Mouse (Mus musculus) spleen, adult 2 months (tissue): ENCODE data around the gene Ecpas. TPM values are rescaled to one million over a fixed set of nuclear protein-coding genes. Genes with fewer than 3 reads are reported as not detected.

Experiments used
- DNase-seq, 2 experiments: peaks; one replicate each; pipeline versions ENCODE4 v3.0.0 to v3.0.0-alpha.2; 2012 to 2021; ENCODE audit warnings: low spot score in 2 of 2, low read depth in 1 of 2
- H3K27ac ChIP-seq: fragments of 200-500 bp; 2 replicates; pipeline ENCODE4 v1.5.1; 2012; ENCODE audit warnings: low read length, inconsistent platforms; ENCODE audit not compliant: insufficient read depth
- H3K27me3 ChIP-seq: fragments of 200-500 bp; 2 replicates; pipeline ENCODE4 v1.6.1; 2012; ENCODE audit warnings: mild to moderate bottlenecking, moderate library complexity, low read length, inconsistent platforms; ENCODE audit not compliant: control insufficient read depth, insufficient read depth
- H3K36me3 ChIP-seq: fragments of 200-500 bp; 2 replicates; pipeline ENCODE4 v1.6.1; 2012; ENCODE audit warnings: mild to moderate bottlenecking, low read length, inconsistent platforms; ENCODE audit not compliant: control insufficient read depth, insufficient read depth
- H3K4me1 ChIP-seq: fragments of 200-500 bp; 2 replicates; pipeline ENCODE4 v1.6.1; 2011; ENCODE audit warnings: inconsistent platforms; ENCODE audit not compliant: control insufficient read depth, insufficient read depth, insufficient read length
- H3K4me3 ChIP-seq: fragments of 200-500 bp; 2 replicates; pipeline ENCODE4 v1.5.1; 2011; ENCODE audit warnings: mild to moderate bottlenecking, inconsistent platforms; ENCODE audit not compliant: insufficient read depth, insufficient read length; ENCODE audit errors: extremely low read depth
- CTCF ChIP-seq: fragments of 200-500 bp; IDR thresholded peaks from 2 replicates; pipeline ENCODE4 v1.5.1; 2011; ENCODE audit warnings: mild to moderate bottlenecking, inconsistent platforms; ENCODE audit not compliant: insufficient read depth, insufficient read length, insufficient replicate concordance; ENCODE audit errors: extremely low read depth
- POLR2A ChIP-seq: fragments of 200-500 bp; IDR thresholded peaks from 2 replicates; pipeline ENCODE4 v1.6.1; 2011; ENCODE audit warnings: low read depth, low read length, inconsistent platforms
- WGBS: fragments of 180-500 bp; shearing (Covaris S2); methylation state at CpG from one replicate; pipeline ENCODE4 v1.1.7; 2018; 5-methylcytosine and 5-hydroxymethylcytosine counted together
- polyA plus RNA-seq: library from polyadenylated mRNA; depleted of rRNA; stranded (reverse); fragments of >200 nt; gene quantifications from 2 replicates; pipeline ENCODE4 v1.2.3, GENCODE M21; 2012

Ecpas gene
- polyA plus RNA-seq, 1 experiment: 10.0 TPM

- Histone ChIP-seq H3K27me3 (no peaks in the 10 kb centered on the region), H3K27ac (peak overlapping the region; percentile 96), H3K4me1 (peaks cover 5% of the 10 kb centered on the region), H3K36me3 (no peaks in the 10 kb centered on the region), H3K4me3 (peak overlapping the region; percentile 98)
- TF ChIP-seq POLR2A: no peak
- no peak for TF ChIP-seq CTCF
- WGBS: under 1% methylated on average over 81 of the region's 126 CpGs
- DNase-seq: peak; percentile 23 to 51
These were observed 519 bp downstream of the Ecpas start for GRCm38 (mm10) chr4:58911831-58912628.

DNA sequence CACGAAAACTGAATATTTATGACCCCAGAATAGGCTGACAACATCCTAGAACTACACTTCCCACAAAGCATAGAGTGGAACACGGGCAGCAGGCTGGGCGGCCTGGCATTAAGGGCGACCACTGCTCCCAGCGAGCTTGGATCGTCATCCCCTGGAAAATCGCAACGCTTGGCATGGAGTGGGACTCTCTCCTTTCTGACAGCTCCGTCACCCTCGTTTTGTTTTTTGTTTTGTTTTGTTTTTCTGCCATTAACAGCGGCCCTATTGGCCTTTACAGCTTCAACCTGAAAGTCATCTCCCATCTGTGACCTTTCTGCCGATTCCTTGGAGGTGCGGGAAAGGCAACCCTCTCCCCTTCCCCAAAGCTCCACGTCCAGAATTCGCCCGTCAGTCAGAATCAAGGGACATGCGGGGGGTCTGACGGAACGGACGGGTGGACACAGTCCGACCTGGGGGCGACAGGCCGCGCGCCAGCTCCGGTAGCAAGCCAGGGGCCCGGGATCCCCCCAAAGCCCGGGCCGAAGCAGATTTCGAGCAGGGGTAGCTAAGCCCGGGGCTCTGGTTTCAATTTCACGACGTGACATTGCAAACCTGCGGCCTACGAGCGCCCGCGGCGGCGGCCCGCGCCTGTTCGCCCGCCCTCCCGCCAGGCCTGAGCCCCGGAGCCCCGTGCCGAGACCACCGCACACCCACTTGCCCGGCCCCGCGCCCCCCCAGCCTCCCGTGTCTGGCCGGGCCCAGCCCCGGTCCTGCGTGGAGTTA, 1.3 kb downstream of the Ecpas start:
- Histone ChIP-seq H3K27me3 (no peaks in the 10 kb centered on the region), H3K4me3 (peak overlapping the region; percentile 98), H3K4me1 (peaks cover 5% of the 10 kb centered on the region), H3K36me3 (no peaks in the 10 kb centered on the region), H3K27ac (peak overlapping the region; percentile 96)
- WGBS: 2% methylated on average over 56 of the region's 56 CpGs
- peak; percentile 21 to 57 for DNase-seq
- TF ChIP-seq POLR2A (no peak), CTCF (no peak)

DNA sequence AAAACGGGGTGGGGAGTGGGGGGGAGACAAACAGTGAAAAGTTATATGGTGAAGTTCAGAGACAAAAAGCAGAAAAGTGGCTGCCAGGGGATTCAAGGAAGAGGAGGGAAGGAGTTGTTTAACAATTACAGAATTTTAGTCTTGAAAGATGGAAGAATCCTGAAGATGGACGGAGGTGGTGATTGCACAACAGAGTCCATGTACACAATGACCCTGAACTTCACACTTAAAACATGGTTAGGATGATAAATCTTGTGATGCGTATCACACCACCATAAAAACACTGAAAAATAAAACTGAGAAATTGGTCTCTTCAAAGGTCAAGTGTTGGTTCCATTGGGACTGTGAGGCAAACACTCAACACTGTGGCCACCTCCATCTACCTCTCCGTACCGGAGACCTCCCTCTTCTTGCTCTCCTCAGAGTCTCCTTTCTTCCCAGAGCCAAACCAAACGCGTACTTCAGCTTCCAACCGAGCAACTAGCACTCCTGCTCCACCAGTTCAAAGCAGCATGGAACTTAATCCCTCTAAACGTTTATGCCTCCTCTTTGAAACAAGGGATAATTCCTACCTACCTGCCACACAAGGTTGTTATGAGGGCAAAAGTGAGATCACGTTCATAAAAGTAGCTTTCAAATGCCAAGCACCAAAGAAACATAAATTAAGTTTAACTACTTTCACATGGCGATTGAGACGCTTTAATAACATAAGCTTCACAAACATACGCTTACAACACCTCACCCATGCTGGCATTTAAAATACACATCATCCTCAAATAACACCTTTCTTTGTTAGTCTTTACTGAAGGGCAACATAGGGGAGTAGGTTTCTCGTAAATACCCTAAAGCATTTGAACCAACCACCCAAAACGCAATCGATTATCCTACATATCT, 2.1 kb downstream of the Ecpas start:
- TF ChIP-seq POLR2A: no peak
- no peak for TF ChIP-seq CTCF
- H3K27ac ChIP-seq: no peak overlapping the region
- H3K27me3 ChIP-seq: no peaks in the 10 kb centered on the region
- H3K4me1 ChIP-seq: peaks cover 5% of the 10 kb centered on the region
- H3K36me3 ChIP-seq: no peaks in the 10 kb centered on the region
- no peak overlapping the region; the same call in 1 of the 2 replicates for H3K4me3 ChIP-seq
- 48% methylated on average over 16 of the region's 16 CpGs for WGBS
- no peak for DNase-seq

GRCm38 (mm10) chr4:58907453-58907852, 5.1 kb downstream of the Ecpas start:
- TF ChIP-seq POLR2A (no peak), CTCF (no peak)
- Histone ChIP-seq H3K4me1 (peaks cover 5% of the 10 kb centered on the region), H3K36me3 (no peaks in the 10 kb centered on the region), H3K4me3 (no peak overlapping the region), H3K27ac (no peak overlapping the region), H3K27me3 (no peaks in the 10 kb centered on the region)
- DNase-seq: no peak
- WGBS: 48% methylated on average over 1 of the region's 1 CpGs

DNA sequence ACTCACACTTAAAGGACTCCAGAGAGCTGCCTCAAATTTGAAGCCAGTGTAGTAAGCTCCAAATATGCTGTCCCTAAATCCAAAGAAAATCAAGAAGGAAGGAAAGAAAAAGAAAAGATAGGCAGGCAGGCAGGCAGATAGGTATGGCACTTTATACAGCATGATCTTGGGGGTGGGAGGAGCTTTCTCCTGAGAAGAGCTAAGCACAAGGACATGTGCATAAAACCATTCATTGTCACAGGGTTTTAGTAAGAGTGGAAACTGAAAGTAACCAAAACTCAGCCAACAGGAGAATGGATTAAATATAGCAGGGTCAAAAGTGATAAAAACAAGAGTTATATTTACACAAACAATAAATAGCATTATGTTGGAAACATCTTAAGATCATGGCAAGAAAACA, 14.2 kb downstream of the Ecpas start:
- no peak for TF ChIP-seq POLR2A
- no peak for TF ChIP-seq CTCF
- H3K4me3 ChIP-seq: no peak overlapping the region

DNA sequence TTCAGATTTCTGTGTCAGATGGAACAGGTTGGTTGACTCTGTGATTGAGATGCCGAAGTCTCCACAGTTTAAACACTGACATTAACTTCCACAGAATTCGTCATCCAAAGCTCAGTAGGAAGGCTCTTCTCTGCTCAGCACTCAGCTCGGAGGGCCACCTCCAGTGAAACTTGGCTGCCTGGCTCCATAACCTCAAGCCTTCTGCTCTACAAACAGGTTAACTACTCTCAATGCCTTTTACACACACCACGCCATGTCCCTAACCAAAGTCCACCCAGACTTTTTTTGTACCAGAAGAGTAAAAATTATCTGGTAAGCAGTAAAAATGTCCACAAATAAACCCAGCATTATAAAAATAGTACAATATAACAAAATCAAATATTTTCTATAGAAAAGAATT, 15.1 kb downstream of the Ecpas start:
- 92% methylated on average over 4 of the region's 4 CpGs for WGBS
- DNase-seq: no peak
- Histone ChIP-seq H3K27me3 (no peaks in the 10 kb centered on the region), H3K27ac (no peak overlapping the region), H3K4me3 (no peak overlapping the region), H3K4me1 (peaks cover 2% of the 10 kb centered on the region; the same call in 1 of the 2 replicates), H3K36me3 (no peaks in the 10 kb centered on the region)
- TF ChIP-seq POLR2A (no peak), CTCF (no peak)

More for the DNA sequence above, 14.2 kb downstream of the Ecpas start:
- DNase-seq: no peak
- Histone ChIP-seq H3K4me1 (peaks cover 2% of the 10 kb centered on the region; the same call in 1 of the 2 replicates), H3K27ac (no peak overlapping the region), H3K36me3 (no peaks in the 10 kb centered on the region), H3K27me3 (no peaks in the 10 kb centered on the region)

DNA sequence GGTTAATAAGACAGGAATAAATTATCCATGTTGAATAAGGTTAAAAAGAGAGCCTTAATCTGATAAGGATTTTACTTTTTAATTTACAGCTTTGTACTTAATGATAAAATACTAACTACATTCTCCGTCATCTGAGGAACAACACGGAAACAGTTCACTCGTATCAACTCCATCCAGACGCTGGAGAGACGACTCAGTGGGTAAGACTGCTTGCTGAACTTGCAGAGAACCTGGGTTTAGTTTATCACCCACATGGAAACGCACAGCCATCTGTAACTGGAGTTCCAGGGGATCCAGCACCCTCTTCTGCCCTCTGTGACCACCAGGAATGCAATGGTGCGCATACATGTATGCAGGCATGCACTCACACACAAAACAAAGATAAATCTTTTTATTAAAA, 18.1 kb downstream of the Ecpas start:
- H3K27ac ChIP-seq: no peak overlapping the region
- peaks cover 2% of the 10 kb centered on the region; the same call in 1 of the 2 replicates for H3K4me1 ChIP-seq
- 88% methylated on average over 7 of the region's 7 CpGs for WGBS
- H3K36me3 ChIP-seq: no peaks in the 10 kb centered on the region
- no peak for DNase-seq
- H3K4me3 ChIP-seq: no peak overlapping the region
- H3K27me3 ChIP-seq: no peaks in the 10 kb centered on the region
- TF ChIP-seq POLR2A (no peak), CTCF (no peak)
